Mouse (Mus musculus): ENCODE data around the gene Rpl28. TPM values are rescaled to one million over a fixed set of nuclear protein-coding genes. Genes with fewer than 3 reads are reported as not detected.
A peak's percentile ranks its signal among the peaks of the same experiment; 100 is the strongest.
"Not testable (repeated sequence)": the region's sequence is repeated elsewhere in the genome, so short reads cannot be mapped to it uniquely, and the experiment has no call there.

Gene Rpl28
- polyA plus RNA-seq, 1 experiment = 316 TPM

DNA sequence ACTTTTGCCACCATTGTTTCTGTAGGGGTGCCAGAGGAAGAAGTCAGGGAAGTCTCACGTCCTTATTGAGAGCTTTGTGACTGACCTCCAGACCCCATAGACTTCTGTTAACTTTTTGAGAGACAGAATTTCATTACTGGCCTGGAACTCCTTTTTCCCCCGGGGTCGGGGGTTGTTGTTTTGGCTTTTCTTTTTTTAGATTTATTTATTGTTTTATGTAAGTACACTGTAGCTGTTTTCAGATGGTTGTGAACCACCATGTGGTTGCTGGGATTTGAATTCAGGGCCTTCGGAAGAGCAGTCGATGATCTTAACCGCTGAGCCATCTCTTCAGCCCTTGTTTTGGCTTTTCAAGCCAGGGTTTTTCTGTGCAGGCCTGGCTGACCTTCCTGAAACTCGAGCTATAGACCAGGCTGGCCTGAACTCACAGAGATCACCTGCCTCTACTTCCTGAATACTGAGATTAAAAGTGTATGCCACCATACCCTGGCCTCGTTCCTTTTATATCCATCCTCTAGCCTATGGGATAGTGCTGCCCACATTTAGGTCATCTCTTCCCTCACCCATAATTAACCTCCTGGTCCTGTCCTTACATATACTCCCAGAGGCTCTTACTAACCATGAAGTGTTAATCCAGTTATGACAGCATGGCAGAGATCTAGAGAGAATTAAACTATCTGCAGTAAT, 20.6 kb downstream of the Rpl28 start:
- Histone ChIP-seq H3K4me3 (ENCODE audit: extremely low read depth, insufficient read depth, insufficient read length) (peak overlapping the region; percentile 77), H3K36me3 (ENCODE audit: control insufficient read depth, insufficient read depth, low read length) (peaks cover 14% of the 10 kb centered on the region), H3K27me3 (ENCODE audit: control insufficient read depth, insufficient read depth, low read length) (no peaks in the 10 kb centered on the region), H3K4me1 (ENCODE audit: control insufficient read depth, insufficient read depth, insufficient read length) (peaks cover 8% of the 10 kb centered on the region), H3K27ac (ENCODE audit: insufficient read depth, low read length) (peak overlapping the region; percentile 92)
- no peak for TF ChIP-seq POLR2A (IDR thresholded peaks at IDR 0.05; ENCODE audit: low read depth, low read length)
- TF ChIP-seq CTCF (IDR thresholded peaks at IDR 0.05; ENCODE audit: extremely low read depth, insufficient read depth, insufficient read length, insufficient replicate concordance) = no peak
- no peak for DNase-seq (ENCODE audit: low read depth in 1 of 2, low spot score in 2 of 2)
- WGBS = 18% methylated on average over 8 of the region's 8 CpGs

DNA sequence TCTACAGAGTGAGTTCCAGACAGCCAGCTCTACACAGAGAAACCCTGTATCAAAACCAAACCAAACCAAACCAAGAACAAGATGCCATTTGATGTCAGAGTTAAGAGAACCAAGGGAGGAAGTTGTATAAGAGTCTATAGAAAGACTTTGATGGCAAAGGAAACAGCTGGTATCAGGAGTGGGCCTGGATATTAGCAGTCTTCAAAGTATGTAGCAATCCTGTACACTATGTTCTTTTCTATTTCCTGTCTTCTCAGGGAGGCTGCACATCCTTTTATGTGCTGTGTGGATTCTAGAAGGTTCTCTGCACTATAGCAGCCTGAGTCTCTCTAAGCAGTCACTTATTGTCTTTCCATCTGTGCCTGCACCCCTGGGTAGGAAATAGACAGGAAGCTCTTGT, 23.9 kb downstream of the Rpl28 start:
- peaks cover 5% of the 10 kb centered on the region for H3K4me1 ChIP-seq (ENCODE audit: control insufficient read depth, insufficient read depth, insufficient read length)
- no peak overlapping the region for H3K4me3 ChIP-seq (ENCODE audit: extremely low read depth, insufficient read depth, insufficient read length)
- no peak for DNase-seq (ENCODE audit: low read depth in 1 of 2, low spot score in 2 of 2)
- no peaks in the 10 kb centered on the region for H3K27me3 ChIP-seq (ENCODE audit: control insufficient read depth, insufficient read depth, low read length)
- TF ChIP-seq POLR2A (IDR thresholded peaks at IDR 0.05; ENCODE audit: low read depth, low read length) = no peak
- no peak for TF ChIP-seq CTCF (IDR thresholded peaks at IDR 0.05; ENCODE audit: extremely low read depth, insufficient read depth, insufficient read length, insufficient replicate concordance)
- H3K27ac ChIP-seq (ENCODE audit: insufficient read depth, low read length) = 0 out of 2 replicates have a peak overlapping the region, but pooled peaks have one; percentile 21
- H3K36me3 ChIP-seq (ENCODE audit: control insufficient read depth, insufficient read depth, low read length) = no peaks in the 10 kb centered on the region

DNA sequence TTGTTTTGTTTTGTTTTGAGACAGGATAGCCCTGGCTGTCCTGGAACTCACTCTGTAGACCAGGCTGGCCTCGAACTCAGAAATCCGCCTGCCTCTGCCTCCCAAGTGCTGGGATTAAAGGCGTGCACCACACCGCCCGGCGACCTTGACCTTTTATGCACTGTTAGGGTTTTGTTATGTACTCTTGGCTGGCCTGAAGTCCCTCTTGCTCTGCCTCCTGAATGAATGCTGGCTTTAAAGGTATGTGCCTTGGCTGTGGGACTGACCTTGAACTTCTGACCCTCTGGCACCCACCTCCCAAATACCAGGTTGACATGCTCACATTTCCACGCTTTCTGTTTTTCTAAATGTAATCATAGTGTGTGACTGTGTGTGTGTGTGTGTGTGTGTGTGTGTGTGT, 28.3 kb downstream of the Rpl28 start:
- not testable (repeated sequence) for H3K4me3 ChIP-seq (ENCODE audit: extremely low read depth, insufficient read depth, insufficient read length); H3K27me3 ChIP-seq (ENCODE audit: control insufficient read depth, insufficient read depth, low read length); H3K36me3 ChIP-seq (ENCODE audit: control insufficient read depth, insufficient read depth, low read length); DNase-seq (ENCODE audit: low read depth in 1 of 2, low spot score in 2 of 2); H3K27ac ChIP-seq (ENCODE audit: insufficient read depth, low read length); H3K4me1 ChIP-seq (ENCODE audit: control insufficient read depth, insufficient read depth, insufficient read length)
- WGBS = 86% methylated on average over 7 of the region's 7 CpGs

DNA sequence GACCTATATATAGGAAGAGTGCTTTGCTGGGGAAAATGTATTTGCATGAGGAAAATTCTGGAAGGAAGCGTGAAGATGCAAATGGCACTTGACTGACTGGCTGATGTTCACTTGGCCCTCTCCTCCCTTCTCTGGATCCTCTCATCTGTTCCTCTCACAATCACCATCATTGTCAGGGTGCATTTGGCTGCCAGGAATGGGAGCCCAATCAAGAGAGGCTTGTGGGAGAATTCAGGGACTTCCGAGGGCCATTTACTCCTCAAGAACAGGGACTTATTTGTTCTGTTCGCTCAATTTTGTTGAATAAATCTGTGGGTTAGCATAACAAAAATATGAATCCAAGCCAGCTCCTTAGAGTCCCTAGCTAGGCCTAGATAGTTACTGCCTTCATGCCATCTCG, 29.0 kb downstream of the Rpl28 start:
- Histone ChIP-seq H3K27me3 (ENCODE audit: control insufficient read depth, insufficient read depth, low read length) (no peaks in the 10 kb centered on the region), H3K27ac (ENCODE audit: insufficient read depth, low read length) (no peak overlapping the region), H3K4me1 (ENCODE audit: control insufficient read depth, insufficient read depth, insufficient read length) (no peaks in the 10 kb centered on the region), H3K4me3 (ENCODE audit: extremely low read depth, insufficient read depth, insufficient read length) (no peak overlapping the region), H3K36me3 (ENCODE audit: control insufficient read depth, insufficient read depth, low read length) (no peaks in the 10 kb centered on the region)
- 88% methylated on average over 4 of the region's 4 CpGs for WGBS
- TF ChIP-seq CTCF (IDR thresholded peaks at IDR 0.05; ENCODE audit: extremely low read depth, insufficient read depth, insufficient read length, insufficient replicate concordance) (no peak), POLR2A (IDR thresholded peaks at IDR 0.05; ENCODE audit: low read depth, low read length) (no peak)
- DNase-seq (ENCODE audit: low read depth in 1 of 2, low spot score in 2 of 2) = no peak

DNA sequence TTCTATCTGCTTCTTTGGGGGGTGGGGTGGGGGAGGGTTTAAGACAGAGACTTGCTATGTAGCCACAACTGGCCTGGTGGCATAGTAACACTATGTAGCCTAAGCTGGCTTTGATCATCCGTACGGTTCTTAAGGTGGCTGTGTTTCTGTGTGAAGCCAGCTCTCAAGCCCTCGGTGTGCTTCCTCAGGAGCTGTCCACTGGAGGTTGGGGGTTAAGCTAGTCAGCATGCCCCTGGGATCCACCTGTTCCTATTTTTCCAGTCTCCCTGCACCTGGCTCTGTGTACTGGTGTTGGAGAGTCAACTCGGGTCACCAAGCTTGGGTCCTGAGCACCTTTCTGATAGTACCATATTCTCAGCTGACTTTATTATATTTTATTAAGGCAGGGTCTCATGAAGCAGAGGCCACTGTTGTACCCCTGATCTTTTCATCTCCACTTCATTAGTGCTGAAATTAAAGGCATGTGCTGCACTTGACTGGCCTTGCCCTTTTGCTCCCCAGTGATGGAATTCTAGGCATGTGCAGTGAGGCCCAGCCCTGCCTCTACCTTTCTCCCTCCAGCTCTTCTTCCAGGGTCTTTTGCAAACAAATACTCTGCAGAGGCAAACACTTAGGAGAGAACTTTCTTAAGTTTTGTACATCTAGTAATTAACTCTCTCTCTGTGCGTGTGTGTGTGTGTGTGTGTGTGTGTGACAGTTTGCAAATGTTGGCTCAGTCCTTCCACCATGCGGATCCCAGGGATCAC, 29.7 kb downstream of the Rpl28 start:
- 81% methylated on average over 6 of the region's 6 CpGs for WGBS
- no peaks in the 10 kb centered on the region for H3K27me3 ChIP-seq (ENCODE audit: control insufficient read depth, insufficient read depth, low read length)
- no peak for DNase-seq (ENCODE audit: low read depth in 1 of 2, low spot score in 2 of 2)

DNA sequence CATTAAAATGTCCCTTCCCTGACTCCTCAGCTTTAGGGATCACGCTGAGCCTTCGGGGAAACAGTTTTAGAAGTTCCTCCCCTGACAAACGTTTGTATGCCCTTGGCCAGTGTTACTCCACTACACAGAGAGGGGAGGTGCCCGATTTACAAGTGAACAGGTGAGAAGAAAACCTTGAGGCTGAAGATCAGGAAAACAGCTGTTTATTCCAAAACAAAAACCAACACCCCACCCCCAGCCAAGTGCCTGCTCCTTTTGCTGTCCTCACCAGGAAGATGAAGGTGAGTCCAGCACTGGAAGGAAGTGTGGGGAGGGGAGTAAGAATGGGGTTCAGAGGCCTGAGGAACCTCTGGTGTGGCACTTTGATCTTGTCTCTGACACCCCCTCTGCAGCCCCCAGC, 32.7 kb downstream of the Rpl28 start:
- Histone ChIP-seq H3K4me1 (ENCODE audit: control insufficient read depth, insufficient read depth, insufficient read length) (no peaks in the 10 kb centered on the region), H3K4me3 (ENCODE audit: extremely low read depth, insufficient read depth, insufficient read length) (no peak overlapping the region), H3K27me3 (ENCODE audit: control insufficient read depth, insufficient read depth, low read length) (no peaks in the 10 kb centered on the region), H3K36me3 (ENCODE audit: control insufficient read depth, insufficient read depth, low read length) (no peaks in the 10 kb centered on the region), H3K27ac (ENCODE audit: insufficient read depth, low read length) (no peak overlapping the region)
- WGBS = 57% methylated on average over 4 of the region's 4 CpGs
- DNase-seq (ENCODE audit: low read depth in 1 of 2, low spot score in 2 of 2) = no peak
- TF ChIP-seq CTCF (IDR thresholded peaks at IDR 0.05; ENCODE audit: extremely low read depth, insufficient read depth, insufficient read length, insufficient replicate concordance) = no peak
- TF ChIP-seq POLR2A (IDR thresholded peaks at IDR 0.05; ENCODE audit: low read depth, low read length) = no peak

More for the DNA sequence above, 29.7 kb downstream of the Rpl28 start:
- Histone ChIP-seq H3K4me3 (ENCODE audit: extremely low read depth, insufficient read depth, insufficient read length) (no peak overlapping the region), H3K4me1 (ENCODE audit: control insufficient read depth, insufficient read depth, insufficient read length) (no peaks in the 10 kb centered on the region), H3K36me3 (ENCODE audit: control insufficient read depth, insufficient read depth, low read length) (no peaks in the 10 kb centered on the region), H3K27ac (ENCODE audit: insufficient read depth, low read length) (no peak overlapping the region)
- TF ChIP-seq POLR2A (IDR thresholded peaks at IDR 0.05; ENCODE audit: low read depth, low read length) (no peak), CTCF (IDR thresholded peaks at IDR 0.05; ENCODE audit: extremely low read depth, insufficient read depth, insufficient read length, insufficient replicate concordance) (no peak)

DNA sequence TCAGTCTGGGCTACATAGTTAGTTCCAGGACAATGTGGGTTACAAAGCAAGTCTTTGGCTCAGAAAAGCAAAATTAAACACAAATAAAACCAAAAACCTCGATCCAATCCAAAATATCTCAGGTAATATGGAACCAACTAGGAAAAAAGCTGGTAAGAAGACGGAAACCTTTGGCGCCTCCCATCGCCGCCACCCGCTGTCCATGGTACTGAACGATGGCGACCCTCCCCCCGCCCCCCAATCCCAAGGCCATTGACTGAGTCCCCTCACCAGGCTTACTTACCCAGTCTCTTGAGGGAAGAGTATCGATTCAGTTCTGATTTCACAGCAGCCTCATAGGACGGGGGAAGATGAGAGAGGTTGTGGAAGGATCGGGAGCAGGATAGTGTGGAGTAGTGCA, 37.8 kb downstream of the Rpl28 start:
- TF ChIP-seq POLR2A (IDR thresholded peaks at IDR 0.05; ENCODE audit: low read depth, low read length) = no peak
- TF ChIP-seq CTCF (IDR thresholded peaks at IDR 0.05; ENCODE audit: extremely low read depth, insufficient read depth, insufficient read length, insufficient replicate concordance) = no peak
- Histone ChIP-seq H3K27ac (ENCODE audit: insufficient read depth, low read length) (no peak overlapping the region), H3K4me3 (ENCODE audit: extremely low read depth, insufficient read depth, insufficient read length) (no peak overlapping the region), H3K27me3 (ENCODE audit: control insufficient read depth, insufficient read depth, low read length) (no peaks in the 10 kb centered on the region; the same call in 1 of the 2 replicates), H3K4me1 (ENCODE audit: control insufficient read depth, insufficient read depth, insufficient read length) (no peaks in the 10 kb centered on the region), H3K36me3 (ENCODE audit: control insufficient read depth, insufficient read depth, low read length) (no peaks in the 10 kb centered on the region)
- 14% methylated on average over 12 of the region's 12 CpGs for WGBS
- DNase-seq (ENCODE audit: low read depth in 1 of 2, low spot score in 2 of 2) = no peak

Measured in spleen, adult 2 months (tissue).